Mouse (Mus musculus) gonadal fat pad, adult 2 months (tissue): ENCODE results near the gene Arfgap2. TPM values are rescaled to one million over a fixed set of nuclear protein-coding genes. Genes with fewer than 3 reads are reported as not detected.

Source experiments
- DNase-seq: peaks from one replicate; pipeline ENCODE4 v3.0.0-alpha.2; 2012; ENCODE audit warnings: low read depth
- polyA plus RNA-seq: library from polyadenylated mRNA; depleted of rRNA; stranded (reverse); fragments of >200 nt; gene quantifications from 2 replicates; pipeline ENCODE4 v1.2.3, GENCODE M21; 2012

The Arfgap2 gene
- polyA plus RNA-seq, 1 experiment: 35.7 TPM

DNA sequence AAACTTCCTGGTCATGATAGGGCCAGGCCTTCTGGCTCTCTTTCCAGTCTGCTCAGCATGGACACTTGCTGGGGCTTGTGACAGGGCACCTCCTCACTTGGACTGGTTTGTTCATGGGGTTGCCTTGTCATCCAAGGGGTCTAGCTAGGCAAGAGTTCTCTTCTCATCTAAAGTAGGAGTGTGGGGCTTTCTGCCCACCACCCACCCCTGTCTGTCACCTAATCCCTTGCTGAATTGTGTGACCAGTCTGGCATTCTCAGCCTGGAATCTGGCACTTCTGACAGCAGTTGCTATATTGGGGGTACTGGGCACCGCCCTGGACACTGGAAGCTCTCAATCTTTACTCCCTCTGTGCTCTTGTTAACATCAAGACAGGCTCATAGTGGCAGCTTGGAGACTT, 5.3 kb upstream of the Arfgap2 start:
- no peak for DNase-seq

DNA sequence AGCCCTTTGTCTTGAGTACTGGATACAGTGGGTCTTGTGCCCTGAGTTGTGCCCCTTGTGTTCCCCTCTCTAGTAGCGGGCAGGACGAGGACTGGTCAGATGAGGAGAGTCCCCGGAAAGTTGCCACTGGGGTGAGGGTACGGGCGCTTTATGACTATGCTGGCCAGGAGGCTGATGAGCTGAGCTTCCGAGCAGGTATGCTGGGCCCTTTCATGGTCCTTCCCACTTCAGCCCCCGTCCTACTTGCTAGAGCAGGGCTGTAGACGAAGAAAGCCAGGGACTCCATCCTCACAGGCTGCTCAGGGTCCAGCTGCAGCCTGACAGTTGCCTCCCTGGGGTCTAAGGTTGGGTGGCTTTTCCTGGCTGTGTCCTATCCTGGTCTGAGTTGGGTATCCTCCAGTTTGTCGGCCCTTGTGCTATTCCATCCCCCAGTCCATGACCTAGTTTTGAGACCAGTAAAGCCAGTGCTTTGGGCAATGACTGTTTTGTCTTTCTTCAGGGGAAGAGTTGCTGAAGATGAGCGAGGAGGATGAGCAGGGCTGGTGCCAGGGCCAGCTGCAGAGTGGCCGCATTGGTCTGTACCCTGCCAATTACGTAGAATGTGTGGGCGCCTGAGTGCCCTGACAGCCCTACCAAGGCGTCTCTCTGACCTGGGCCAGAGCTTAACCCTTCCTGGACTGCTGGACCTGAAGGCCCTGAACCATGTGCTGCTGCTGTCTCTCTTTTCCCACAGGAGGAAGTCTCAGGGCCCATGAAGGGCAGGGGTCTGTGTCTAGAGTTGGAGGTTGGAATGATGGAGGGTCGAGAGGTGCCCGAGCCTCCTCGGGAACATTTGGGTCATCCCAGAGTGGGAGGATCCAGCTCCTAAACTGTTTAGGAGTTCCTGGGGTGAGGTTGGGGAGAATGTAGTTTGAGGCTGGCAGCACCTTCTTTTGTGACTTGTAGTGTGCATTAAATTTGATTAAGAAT, 798 bp upstream of the Arfgap2 start:
- no peak for DNase-seq

GRCm38 (mm10) chr2:91268042-91268441, 3.3 kb downstream of the Arfgap2 start:
- no peak for DNase-seq

DNA sequence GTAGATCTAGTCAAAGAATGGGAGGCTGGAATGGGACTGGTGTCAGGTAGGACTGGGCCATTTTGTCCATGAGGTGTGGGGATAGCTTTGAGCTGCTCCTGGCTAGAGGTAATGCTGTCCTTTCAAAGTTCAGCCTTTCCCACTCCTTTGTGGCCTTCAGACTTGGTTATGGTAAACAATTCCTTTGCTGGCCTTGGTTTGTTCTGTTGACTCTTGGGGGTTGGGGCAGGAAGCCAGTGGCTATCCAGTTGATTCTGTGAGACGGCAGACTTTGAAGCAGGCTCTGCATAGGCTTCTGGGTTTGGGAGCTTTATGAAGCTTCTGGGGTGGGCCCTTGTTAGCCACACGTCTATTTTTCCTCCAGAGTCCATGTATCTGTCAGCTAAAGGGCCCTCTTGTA, 3.9 kb downstream of the Arfgap2 start:
- no peak for DNase-seq

DNA sequence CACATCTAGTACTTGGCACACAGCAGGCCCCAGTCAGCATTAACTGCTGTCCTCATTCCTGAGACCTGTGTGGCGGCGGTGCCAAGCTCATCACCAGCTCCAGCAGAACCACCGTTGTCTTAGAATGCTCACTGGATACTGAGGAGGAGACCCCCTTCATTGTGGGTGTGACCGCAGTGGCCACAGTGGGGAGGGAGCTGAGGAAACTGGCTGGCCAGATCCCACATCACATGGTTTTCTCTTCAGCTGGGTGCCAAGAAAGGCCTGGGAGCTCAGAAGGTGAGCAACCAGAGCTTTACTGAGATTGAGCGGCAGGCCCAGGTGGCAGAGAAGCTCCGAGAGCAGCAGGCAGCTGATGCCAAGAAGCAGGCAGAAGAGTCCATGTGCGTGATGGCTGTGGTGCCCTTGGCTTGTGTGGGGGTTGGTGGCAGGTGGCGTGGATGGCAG, 4.9 kb downstream of the Arfgap2 start:
- no peak for DNase-seq

- DNase-seq: no peak
Measured at GRCm38 (mm10) chr2:91278749-91279371, 14.1 kb downstream of the Arfgap2 start.

DNA sequence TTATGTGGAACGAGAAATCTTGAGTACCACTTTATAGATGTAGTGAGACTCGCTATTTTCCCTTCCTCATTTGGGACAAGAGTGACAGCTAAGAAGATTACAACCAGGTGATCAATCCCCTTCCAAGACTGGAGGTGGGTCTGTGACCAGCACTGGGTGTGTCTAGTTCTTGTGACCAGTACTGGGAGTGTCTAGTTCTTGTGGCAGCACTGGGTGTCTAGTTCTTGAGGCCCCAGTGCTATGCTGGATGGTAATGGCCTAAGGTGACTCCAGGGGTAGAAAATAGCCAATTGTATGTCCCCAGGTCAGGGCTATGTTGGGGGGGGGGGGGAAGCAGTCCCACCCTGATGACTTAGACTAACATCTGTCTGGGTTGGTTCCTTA, 14.6 kb downstream of the Arfgap2 start:
- no peak for DNase-seq

- no peak for DNase-seq
Measured at GRCm38 (mm10) chr2:91281366-91281765, 16.6 kb downstream of the Arfgap2 start.

GRCm38 (mm10) chr2:91283972-91284371, 19.2 kb downstream of the Arfgap2 start:
- no peak for DNase-seq

DNA sequence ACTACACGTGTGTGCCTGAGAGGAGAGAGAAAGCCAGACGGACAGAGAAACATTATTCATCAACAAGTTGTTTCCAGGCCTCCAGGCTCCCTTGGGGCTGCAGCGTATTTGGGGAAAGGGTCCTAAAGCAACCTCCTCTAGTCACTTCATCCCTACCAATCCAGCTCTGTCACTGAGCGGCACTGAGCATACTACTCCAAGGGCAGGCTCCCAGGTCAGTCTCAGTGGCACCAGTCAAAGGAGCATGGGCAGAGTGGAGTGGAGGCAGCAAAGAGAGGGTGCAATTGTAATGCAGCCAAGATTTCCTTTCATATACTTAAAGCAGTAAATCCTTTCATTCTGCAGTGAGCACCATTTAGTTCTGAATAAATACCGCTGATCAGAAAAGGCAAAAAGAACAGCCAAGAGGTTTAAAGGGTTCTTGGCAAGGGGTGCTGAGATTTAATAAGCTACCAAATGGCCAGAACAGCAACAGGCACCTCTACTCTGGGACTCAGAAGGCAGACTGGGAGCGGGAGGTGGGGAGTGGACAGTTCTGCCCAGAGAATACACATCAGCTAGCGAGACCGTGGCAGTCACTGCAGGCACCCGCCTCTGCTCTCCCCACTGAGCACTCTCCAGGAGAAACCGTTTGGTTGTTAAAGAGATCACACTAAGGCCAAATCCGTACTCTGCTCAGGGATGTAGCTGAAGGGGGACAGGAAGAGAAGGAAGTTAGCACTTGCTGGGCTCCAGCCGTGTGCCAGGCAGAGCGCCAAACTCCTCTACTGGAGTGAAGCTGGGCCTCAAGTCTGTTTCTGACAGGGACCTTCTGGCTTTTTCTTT, 19.8 kb downstream of the Arfgap2 start:
- DNase-seq: no peak

DNA sequence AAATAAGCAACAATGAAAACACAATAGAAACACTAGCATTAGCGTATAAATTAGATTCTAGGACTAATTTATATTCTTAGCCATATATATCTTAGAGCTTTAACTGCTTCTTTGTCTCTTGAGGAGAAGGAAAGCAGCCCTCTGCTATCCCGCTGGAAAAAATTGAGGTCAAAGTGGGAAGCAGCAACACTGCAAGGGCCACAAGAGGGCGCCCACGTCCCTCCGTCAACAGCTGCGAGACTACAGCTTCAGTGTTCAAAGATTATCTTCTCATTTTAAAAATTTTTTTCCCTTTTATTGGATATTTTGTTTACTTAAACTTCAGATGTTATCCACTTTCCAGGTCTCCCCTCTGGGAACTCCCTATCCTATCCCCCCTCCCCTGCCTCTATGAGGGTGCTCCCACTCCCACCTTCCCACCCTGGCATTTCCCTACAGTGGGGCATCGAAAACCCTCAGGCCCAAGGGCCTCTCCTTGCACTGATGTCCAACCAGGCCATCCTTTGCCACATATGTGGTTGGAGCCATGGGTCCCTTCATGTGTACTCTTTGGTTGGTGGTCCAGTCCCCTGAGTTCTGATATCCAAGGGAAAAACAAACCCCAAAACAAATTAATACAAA, 21.2 kb downstream of the Arfgap2 start:
- no peak for DNase-seq

DNA sequence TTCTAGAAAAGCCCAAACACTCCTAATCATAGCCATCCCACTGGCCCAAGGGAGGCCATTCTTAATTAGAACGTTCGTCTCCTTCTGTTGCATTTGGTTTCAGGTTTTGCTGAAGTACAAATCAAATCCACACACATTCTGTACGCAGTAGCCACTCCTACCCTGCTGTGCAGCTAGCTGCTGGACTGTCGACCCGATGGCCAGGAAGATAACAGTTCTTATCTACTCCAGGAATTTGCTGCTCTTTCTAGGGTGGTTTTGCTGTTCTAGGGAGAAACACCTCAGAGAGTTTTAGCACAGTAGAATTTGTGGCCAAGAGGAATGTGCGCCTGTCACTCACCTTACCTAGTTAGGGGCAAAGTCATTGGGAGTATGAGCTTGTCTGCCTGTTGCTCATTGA, 22.8 kb downstream of the Arfgap2 start:
- no peak for DNase-seq

GRCm38 (mm10) chr2:91291197-91292007, 26.6 kb downstream of the Arfgap2 start:
- no peak for DNase-seq

- DNase-seq: no peak
Measured at GRCm38 (mm10) chr2:91294226-91294625, 29.5 kb downstream of the Arfgap2 start.

- DNase-seq: no peak
Measured at GRCm38 (mm10) chr2:91295895-91296294, 31.1 kb downstream of the Arfgap2 start.

DNA sequence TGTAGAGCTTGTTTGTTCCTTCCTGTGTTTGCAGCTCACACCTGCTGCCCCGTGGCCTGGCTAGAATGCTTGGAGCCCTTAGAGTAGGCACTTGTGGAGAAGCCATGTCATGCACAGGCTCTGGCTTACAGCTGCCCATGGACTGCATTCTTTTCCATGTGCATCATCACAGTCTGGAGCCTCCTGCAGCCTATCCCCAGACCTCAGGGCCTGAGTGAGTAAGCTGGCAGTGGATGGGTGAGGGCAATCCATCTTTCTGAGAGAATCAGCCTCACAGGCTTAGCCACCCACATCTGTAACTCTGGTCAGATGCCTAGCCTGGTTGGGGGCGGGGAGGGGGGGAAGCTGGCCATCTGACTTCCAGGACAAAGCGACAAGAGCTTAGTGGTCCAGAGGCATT, 34.4 kb downstream of the Arfgap2 start:
- DNase-seq: no peak

- no peak for DNase-seq
Measured at GRCm38 (mm10) chr2:91300784-91301183, 36.0 kb downstream of the Arfgap2 start.

- DNase-seq: no peak
Measured at GRCm38 (mm10) chr2:91301836-91302235, 37.1 kb downstream of the Arfgap2 start.

- DNase-seq: no peak
Measured at GRCm38 (mm10) chr2:91302845-91303244, 38.1 kb downstream of the Arfgap2 start.

DNA sequence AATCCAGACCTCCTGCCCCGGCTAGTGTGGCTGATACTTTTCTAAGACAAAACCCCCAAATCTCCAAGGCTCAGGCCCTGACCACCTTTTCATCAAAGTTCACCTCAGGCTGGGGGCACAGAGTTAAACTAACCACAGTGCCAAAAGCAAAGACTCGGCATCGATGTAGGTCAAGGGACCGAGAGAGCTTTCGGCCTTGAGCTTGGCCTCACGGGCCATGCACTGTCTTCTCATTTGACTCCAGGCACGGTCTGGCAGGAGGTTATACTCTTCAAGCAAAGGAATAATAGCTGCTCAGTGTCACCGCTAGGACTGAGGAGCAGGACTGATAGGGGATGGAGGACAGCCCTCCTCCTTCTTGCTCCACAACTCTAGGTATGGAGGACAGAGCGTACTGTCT, 41.2 kb downstream of the Arfgap2 start:
- no peak for DNase-seq

- no peak for DNase-seq
Measured at GRCm38 (mm10) chr2:91306589-91306988, 41.8 kb downstream of the Arfgap2 start.
